Mouse (Mus musculus) small intestine, adult 2 months (tissue): ENCODE results near the gene Gm42421.

Experiments
- CTCF ChIP-seq: fragments of 200-500 bp; IDR thresholded peaks from 2 replicates; pipeline ENCODE4 v1.5.1; 2012; ENCODE audit warnings: low read depth, mild to moderate bottlenecking, control low read depth, inconsistent platforms, low read length, moderate library complexity, mixed read lengths; ENCODE audit not compliant: insufficient replicate concordance, insufficient read length; ENCODE audit errors: extremely low read depth
- POLR2A ChIP-seq: fragments of 200-500 bp; IDR thresholded peaks from 2 replicates; pipeline ENCODE4 v1.6.1; 2012; ENCODE audit warnings: low read depth, mild to moderate bottlenecking, control low read depth, inconsistent platforms, low read length, moderate library complexity

DNA sequence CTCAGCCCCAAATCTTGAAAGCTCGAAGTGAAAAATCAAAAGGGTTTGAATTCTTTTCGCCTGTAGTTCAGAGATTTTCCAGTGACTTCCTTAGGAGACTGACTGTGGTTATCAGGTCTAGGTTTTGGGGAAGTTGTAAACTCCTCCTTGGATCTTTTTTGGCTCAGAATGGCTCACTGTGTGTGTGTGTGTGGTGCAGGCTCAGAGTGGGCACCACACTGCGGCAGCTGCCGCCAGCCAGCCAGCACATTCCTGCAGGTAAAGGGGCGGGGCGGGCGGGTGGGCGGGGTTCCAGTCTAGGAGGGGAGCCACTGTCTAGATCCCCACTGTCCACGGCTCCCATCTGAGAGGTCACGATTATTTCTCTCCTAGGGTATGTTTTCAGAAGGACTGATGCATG lies 13.6 kb downstream of the Gm42421 start:
- TF ChIP-seq POLR2A, result no peak
- TF ChIP-seq CTCF, result no peak
